Mouse (Mus musculus) thymus, postnatal 25 days (tissue): Measurements from ENCODE around the gene Fiz1.
A peak's percentile ranks its signal among the peaks of the same experiment; 100 is the strongest.
"Not testable (repeated sequence)": the region's sequence is repeated elsewhere in the genome, so short reads cannot be mapped to it uniquely, and the experiment has no call there.

Source experiments
- DNase-seq: peaks from one replicate; pipeline ENCODE4 v3.0.0; 2022

The Fiz1 gene

DNA sequence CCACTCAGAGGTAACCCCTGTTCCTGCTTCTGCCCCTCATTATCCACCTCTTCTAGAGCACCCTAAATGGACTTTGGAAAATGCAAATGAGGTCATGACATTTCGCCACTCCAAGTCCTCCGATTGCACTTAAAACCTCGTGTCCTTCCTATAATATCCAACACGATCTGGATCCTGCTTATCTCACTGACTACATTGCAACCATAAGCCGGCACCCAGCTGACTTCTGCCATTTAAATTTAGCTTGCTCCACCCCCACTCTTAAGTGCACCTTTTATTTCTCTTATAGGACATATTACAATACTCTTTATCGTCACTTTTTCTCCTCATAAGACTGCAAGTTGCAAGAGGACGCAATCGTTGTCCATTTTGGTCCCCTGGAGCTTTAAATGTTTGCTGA, 23.0 kb upstream of the Fiz1 start:
- DNase-seq = no peak

DNA sequence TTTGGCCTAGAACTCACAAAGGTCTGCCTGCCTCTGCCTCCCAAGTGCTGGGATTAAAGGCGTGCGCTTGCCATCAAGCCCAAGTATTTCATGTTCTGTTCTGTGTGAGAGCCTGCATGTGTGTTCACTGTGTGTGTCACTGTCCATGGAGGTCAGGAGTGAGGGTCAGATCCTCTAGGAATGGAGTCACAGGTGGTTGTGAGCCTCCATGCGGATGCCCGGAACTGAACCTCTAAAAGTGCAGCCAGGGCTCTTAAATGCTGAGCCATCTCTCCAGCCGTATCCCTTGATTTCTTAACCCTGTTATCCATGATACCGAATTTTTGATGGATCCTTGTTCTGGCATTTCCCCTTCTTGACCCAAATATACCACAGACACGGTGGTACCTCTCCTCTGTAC, 22.5 kb upstream of the Fiz1 start:
- no peak for DNase-seq

DNA sequence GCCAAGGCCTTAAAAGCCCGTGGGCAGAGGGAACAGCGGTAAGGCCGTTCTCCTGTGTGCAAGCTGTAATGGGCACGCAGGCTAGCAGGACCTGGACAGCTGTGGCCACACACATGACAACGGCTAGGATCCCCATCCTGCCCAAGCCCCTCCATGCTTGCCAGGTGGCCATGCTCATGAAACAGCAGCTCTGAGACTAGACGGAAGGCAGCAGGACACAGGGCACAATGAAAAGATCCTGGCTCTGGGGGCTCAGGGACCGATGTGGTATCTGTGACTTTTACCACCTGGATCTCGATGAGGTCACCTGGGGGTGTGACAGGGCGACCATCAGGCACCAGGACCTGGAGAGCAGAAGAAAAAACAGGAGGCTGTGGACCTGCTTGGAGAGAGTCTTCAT, 21.6 kb upstream of the Fiz1 start:
- DNase-seq = no peak

DNA sequence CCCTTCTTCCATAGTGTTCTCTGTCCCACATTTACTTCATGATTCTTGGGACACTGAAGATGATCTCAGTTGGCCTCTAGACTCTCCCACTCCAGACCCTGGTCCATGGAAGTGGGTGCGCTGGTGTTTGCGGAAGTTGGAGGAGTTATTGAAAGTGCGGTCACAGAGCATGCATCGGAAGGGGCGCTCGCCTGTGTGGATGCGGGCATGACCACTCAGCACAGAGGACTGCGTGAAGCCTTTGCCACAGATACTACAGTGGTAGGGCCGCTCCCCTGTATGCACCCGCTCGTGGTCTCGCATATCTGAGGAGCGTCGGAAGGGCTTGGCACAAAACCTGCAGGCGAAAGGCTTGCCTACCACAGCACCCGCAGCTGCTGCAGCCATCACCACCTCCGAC, 21.1 kb upstream of the Fiz1 start:
- no peak for DNase-seq

DNA sequence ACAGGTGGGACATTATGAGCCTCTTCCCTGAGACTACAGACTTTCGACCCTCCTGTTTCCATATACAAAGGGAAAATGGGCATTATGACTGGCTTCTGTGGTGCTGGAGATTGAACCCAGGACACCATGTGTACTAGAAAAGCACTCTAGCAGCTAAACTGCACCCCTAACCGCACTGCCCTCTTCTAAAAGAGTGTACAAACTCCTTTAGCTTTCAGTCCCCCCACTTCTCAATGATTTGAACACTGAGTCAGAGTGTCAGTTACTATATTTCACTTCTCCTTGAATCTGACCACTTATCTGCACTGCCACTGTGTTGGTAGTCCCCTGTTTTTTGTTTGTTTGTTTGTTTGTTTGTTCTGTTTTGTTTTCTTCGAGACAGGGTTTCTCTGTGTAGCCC, 19.3 kb upstream of the Fiz1 start, which contains the start of gene 4632433K11Rik:
4632433K11Rik (plus strand) TSS at position 301 of the 400 bp plus-strand sequence.
- no peak for DNase-seq

DNA sequence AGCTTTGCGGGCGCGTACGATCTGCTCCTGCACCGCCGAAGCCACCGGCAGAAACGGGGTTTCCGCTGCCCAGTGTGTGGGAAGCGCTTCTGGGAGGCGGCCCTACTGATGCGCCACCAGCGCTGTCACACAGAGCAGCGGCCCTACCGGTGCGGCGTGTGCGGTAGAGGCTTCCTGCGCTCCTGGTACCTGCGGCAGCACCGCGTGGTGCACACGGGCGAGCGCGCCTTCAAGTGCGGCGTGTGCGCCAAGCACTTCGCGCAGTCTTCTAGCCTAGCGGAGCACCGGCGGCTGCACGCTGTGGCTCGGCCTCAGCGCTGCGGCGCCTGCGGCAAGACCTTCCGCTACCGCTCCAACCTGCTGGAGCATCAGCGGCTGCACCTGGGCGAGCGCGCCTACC, 17.0 kb upstream of the Fiz1 start:
- DNase-seq = no peak

DNA sequence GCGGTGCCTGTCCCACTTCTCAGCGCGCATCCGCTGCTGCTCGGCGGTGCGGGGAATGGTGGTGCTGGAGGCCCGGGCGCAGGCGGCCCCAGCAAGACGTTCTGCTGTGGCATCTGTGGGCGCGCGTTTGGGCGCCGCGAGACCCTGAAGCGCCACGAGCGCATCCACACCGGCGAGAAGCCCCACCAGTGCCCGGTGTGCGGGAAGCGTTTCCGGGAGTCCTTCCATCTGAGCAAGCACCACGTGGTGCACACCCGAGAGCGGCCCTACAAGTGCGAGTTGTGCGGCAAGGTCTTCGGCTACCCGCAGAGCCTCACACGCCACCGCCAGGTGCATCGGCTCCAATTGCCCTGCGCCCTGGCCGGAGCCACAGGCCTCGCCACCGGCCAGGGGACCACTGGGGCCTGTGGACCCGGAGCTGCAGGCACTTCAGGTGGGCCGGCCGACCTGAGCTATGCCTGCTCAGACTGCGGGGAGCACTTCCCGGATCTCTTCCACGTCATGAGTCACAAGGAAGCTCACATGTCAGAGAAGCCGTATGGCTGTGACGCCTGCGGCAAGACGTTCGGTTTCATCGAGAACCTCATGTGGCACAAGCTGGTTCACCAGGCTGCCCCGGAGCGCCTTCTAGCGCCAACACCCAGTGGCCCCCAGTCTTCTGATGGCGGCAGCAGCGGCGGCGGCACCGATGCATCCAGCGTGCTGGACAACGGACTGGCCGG, 16.2 kb upstream of the Fiz1 start:
- no peak for DNase-seq

DNA sequence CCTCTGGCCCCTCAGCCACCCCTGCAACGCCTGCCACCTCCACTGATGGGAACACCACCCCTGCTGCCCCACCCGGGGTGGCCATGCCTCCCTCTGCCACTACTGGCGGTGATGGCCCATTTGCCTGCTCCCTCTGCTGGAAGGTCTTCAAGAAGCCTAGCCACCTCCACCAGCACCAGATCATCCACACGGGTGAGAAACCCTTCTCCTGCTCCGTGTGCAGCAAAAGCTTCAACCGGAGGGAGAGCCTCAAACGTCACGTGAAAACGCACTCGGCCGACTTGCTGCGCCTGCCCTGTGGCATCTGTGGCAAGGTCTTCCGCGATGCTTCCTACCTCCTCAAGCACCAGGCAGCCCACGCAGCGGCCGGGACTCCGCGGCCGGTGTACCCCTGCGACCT, 15.4 kb upstream of the Fiz1 start:
- no peak for DNase-seq

DNA sequence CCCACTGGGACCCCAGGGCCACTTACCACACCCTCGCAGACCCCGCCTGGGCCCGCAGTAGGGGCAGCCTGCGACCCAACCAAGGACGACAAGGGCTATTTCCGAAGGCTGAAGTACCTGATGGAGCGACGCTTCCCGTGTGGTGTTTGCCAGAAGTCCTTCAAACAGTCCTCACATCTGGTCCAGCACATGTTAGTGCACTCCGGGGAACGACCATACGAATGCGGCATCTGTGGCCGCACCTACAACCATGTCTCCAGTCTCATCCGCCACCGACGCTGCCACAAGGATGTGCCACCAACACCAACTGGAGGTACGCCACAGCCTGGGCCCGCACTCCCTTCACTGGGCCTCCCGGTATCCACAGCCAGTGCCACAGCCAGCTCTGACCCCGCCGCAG, 15.0 kb upstream of the Fiz1 start:
- no peak for DNase-seq

DNA sequence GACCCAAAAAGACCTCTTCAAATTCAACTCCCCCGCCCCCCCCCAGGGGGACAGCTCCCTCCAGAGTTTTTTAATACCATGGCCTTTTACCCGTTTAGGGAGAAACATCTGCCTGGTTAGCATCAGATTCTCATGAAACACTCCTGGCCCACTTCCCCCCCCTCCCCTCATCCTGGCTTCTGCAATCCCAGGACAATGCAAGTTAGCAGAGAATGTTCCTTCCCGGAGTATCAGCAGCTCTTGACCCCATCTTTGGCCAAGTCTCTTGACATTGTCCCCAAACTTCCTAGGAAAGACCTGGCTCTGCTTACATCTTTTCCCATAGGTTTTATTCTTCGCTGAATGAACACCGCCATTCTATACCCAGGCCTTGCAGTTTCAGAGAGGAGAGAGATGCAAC, 6.7 kb upstream of the Fiz1 start:
- DNase-seq = no peak

DNA sequence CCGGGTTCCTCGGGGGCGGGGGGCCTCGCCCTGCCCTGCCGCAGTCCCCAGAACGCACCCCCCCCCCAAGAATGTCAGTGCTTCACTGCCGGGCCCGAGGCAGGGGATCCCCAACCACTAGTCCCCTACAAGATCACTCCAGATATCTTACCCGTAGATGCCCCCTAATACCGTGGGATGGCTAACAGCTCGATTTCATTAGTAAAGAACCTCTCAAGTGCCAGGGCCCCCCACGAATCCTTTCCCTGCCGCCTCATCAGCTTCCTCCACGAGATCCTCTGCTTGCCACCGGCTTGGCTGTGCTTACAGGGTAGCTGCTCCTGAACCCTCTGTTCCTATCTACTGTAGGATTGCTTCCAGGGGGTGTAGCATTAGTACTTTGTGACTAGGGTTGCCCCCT, 6.2 kb upstream of the Fiz1 start:
- DNase-seq = no peak

DNA sequence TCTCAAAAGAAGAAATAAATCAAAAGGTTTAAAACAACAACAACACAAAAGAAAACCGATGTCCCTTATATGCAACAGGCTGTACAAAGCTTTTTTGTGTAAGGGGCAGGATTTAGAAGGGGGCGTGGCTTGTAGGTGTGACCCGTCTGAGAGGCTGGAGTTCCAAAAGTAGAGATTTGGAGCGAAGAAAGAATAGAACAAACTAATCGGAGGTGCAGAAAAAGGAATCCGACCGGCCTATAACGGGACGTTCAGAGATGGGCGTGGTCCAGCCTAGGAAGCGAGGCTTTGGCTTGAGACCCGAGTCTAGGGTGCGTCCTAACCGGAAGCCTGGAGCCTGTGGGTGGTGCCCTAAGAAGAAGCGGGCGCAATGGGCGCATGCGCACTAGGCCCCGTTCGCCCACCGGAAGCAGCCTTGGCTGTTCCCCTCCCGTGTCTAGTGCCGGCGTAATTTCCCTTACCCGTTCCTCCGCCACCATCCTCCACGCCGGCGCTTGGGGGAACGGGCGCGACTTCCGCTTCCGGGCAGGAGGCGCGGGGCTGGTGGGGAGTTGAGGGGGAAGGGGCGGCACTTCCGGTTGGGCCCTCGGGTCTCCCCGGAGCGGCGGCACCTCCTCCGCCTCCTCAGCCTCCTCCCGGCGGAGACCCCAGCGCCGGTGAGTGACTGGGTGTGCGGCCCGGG, 5.6 kb upstream of the Fiz1 start, which contains the start of the genes Zfp865 and Ccdc106:
Zfp865 (plus strand) TSS at position 377 of the 682 bp plus-strand sequence.
Ccdc106 (plus strand) TSS at position 554 of the 682 bp plus-strand sequence.
- peak; percentile 99 for DNase-seq

DNA sequence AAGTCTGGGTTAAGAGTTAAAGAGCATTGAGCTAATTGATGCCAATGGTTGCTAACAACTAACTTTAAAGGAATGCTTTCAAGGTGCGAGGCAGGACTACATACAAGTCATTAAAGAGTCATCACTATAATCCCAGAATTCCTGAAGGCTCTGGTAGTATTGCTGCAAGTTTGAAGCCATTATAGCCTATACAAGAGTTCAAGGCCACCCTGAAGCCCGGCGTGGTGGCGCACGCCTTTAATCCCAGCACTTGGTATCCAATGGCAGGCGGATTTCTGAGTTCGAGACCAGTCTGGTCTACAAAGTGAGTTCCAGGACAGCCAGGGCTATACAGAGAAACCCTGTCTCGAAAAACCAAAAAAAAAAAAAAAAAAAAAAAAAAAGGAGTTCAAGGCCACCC, 5.1 kb upstream of the Fiz1 start:
- DNase-seq = not testable (repeated sequence)

DNA sequence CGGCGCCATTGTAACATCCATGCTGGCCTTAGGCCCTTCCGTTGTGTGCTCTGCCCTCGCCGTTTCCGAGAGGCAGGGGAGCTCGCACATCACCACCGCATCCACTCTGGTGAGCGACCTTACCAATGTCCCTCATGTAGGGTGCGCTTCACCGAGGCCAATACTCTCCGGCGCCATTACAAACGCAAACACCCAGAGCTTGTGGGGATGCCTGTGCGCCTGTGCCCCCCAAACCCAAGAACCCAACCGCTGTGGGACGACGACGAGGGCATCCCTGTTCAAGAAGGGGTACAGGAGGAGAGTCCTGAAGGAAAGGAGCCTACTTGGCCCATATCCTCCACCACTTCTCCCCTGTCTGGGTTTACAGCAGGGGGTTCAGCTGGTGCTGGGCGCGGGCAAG, 3.4 kb upstream of the Fiz1 start:
- no peak for DNase-seq

DNA sequence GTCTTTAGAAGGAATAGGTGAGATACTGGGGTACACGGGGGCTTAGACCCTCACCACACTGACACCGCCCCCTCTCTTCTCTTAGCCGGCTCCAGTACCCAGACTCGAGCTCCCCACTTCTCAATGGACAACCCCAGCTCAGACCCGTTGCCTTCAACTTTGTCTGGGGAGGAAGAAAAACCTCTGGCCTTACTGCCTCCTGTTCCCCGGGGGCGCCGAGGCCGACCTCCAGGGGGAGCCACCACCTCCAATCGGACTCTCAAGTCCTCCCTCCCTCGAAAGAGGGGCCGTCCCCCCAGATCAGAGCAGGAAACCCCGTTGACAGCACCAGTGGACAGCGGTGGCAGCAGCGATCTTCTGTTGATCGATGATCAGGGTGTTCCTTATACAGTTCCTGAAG, 2.9 kb upstream of the Fiz1 start:
- DNase-seq = no peak

DNA sequence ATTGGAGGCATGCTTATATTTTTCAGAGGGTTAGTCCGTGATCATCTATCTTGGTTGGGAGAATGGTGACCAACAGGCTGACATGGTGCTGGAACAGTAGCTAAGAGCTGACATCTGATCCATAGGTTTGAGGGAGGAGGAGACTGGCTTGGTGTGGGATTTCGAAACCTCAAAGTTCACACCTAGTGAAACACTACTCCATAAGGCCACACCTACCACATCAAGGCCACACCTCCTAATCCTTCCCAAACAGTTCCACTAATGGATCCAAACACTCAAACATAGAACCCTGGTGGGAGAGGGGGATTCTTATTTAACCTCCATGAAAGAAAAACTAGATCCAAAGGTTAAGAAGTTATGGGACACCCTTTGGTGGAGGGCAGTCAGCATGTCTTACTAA, 2.4 kb upstream of the Fiz1 start:
- DNase-seq = no peak

DNA sequence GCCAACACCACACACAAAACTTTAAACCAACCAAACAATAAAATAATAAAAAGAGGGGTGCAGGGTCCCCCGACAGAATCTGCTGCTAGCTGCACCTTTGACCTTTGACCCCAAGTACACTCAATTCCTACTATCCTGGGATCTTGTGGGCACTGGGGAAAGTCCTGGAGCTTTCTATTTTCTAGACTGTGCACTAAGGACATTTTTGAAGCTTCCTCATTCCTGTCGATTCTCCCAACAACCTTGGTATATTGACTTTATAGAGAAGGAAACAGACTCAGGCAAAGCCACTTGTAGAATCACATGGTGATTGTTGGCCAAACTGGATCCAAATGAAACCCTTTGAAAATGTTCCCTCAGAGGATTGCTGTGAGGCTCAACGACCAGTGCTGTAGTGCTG, 1.6 kb upstream of the Fiz1 start:
- no peak for DNase-seq

DNA sequence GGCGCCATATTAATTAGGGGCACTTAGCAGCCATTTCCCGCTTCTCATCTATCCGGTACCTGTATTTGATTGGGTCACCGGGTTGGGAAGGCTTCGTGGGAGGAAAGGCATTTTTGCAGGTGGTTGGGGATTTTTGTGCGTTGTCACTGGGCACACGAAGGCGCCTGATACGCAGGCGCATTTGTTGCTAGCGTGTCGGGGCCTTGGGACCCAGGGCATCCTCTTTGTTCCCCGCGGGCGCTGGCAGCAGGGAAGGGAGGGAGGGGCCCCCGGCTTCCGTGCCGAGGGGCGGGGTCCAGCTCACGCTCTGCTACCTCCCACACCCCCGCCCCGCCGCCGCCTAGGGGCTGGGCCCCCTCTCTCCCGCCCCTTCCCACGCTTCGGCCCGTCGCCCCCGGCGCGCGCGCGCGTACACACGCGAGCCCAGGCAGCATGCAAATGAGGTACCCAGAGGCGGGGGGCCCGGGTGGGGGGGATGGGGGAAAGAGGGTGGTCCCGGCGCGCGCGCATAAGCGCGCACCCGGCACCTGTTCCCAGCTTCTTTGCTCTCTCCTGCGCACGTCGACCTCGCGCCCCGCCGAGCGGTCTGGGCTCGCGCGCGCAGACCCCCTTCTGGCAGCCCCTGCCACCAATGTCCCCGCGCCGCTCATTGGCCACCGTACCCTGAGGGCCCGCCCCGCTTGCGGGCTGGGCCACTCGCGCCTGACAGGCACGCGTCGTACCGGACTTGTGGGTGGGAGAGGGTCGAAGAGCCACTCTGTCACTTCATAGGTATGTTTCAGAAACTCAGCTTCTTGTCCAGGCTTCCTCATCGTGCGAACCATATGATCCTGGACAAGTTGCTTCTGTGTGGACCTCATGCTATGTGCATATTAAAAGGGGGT, 863 bp upstream of the Fiz1 start, which contains the start of gene Gm44973:
Gm44973 (plus strand) TSS at position 379 of the 884 bp plus-strand sequence.
- DNase-seq = peak; percentile 96

DNA sequence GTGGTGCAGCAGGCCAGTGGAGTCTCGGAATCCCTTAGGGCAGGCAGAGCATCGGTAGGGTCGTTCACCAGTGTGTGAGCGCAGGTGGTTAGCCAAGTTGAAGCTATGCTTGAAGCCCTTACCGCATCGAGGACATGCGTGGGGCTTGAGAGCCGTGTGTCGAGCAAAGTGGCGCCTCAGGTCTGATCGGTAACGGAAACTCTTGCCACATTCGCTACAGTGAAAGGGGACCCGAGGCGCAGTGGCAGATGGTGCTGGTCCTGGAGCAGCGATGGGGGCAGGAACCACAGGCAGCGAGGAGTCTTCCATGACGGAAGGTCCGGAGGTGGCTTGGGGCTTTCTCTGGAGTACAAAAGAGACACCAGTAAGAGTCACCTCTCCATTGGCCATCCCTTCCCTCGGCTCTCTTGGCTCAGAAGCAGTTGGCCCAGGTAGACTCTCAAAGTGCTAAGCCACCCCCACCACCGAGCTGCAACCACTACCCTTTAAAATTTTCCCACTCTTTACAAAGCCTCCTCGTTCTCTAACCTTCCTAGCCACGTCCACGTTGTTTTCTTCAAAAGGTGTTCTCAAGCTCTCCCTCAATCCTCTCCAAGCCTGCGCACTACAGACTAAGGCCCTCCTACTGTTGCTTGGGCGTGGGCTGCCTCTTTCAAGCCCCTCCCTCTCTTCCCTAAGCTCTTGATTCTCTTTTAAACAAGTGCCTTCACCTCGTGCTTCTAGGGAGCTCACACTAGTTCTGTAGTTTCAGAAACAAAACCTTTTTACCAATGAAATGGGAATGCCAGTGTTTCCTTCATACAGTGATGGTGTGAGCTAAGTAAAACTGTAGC, 1.6 kb downstream of the Fiz1 start:
- no peak for DNase-seq

DNA sequence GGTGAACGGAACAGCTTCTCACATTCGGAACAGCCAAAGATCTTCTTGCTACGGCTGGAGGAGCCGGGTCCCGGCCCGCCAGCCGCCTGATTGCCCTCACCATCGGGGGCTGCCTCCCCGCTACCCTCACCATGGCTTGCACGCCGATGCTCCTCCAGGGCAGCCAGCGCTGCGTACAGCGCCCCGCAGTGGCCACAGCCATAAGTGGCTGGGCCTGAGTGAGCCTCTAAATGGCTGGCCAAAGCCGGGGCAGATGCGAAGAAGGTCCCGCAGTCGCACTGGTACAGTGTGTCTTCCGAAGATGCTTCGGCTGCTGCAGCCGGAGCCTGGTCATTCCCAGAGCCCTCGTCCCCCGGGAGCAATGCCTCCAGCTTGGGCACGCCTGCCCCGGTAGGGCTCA, 6.3 kb downstream of the Fiz1 start:
- DNase-seq = no peak

DNA sequence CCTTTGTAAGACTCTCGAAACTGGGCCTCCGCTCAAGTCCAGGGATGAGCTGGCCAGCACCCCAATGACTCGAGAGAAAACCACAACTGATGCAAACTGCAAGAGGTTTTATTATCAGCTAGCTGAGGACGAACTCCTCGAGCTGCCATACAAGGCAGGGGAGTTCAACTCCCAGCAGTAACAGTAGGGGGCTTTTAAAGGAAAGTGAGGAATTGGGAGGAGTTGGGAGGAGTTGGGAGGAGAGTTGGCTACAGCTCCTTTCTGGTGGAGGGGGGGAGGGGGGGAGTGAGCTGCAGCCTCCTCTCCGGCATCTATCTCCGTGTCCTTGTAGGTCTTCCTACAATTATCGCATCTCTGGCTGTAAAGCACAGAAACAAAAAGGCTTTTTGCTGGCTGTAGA, 11.6 kb downstream of the Fiz1 start:
- not testable (repeated sequence) for DNase-seq

DNA sequence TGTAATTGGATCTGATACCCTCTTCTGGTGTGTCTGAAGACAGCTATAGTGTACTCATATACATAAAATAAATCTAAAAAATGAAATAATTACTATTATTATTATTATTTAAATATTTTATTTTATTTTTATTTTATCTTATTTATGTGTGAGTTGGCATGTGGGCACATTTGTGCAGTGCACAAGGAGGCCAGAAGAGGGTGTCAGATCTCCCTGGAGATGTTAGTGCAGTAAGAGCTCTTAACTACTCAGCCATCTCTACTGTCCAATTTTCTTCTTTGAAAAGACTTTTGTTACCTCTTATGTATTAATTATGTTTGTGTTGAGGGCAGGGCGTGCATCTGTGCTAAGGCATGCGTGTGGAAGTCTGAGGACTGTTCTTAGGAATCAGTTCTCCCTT, 14.6 kb downstream of the Fiz1 start:
- peak; percentile 54 for DNase-seq

DNA sequence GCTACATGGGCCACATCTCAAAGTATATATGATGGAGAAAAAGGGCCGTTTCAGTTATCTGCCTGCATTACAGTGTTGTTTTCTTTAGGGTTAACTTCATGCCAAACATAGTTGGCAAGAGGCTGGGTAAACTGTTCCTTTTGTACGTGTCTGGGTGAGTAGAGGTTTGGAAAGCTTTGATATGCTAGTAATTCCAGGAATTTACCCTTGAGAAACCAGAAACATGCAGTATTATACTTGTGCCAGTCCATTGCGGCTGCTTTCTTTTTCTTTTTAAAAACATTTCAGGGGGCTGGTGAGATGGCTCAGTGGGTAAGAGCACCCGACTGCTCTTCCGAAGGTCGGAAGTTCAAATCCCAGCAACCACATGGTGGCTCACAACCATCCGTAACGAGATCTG, 17.6 kb downstream of the Fiz1 start:
- DNase-seq = no peak
